Mouse (Mus musculus) kidney, postnatal 4 days (tissue): ENCODE measurements at regions not wholly inside any gene's neighbourhood (a gene's known extent, or its start where the extent isn't known, plus 50 kb on each side); places are given as distances from the start of the nearest gene placed in this dataset.
"Not testable (repeated sequence)": the region's sequence is repeated elsewhere in the genome, so short reads cannot be mapped to it uniquely, and the experiment has no call there.

ENCODE experiments used
- DNase-seq, 2 experiments: peaks; one replicate each; pipeline ENCODE4 v3.0.0; 2021; ENCODE audit warnings: mixed read lengths in 2 of 2

DNA sequence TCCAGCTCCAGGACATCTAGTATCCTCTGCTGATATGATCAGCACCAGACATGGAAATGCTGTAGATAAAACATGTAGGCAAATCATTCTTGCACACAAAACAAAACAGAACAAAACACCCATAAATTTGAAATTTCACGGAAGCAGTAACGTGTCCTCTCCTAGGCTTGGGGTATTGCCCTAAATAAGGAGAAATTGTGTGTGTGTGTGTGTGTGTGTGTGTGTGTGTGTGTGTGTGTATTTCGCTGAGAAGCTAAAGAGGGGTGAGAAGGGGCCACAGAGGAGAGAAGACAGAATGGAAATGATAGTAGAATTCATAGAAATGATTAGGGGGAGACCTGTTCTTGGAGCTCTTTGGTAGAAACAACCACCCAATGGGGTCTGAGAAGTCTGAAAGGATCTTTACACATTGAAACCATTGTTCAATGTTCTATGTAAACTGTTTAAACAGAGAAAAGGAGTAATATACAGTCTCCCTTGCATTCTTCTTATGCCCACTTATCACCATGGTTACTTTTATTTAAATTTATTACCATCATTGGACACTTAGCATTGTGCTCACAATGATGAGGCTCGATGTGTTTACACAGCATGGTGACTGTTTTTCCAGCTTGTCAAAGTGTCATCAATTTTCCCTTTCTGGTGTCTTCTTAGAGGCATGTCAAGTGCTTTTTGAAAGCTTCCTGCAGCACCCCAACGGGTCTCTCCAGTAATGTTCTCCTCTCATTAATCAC, 317.3 kb upstream of the 4933412E24Rik start:
- DNase-seq = no peak

DNA sequence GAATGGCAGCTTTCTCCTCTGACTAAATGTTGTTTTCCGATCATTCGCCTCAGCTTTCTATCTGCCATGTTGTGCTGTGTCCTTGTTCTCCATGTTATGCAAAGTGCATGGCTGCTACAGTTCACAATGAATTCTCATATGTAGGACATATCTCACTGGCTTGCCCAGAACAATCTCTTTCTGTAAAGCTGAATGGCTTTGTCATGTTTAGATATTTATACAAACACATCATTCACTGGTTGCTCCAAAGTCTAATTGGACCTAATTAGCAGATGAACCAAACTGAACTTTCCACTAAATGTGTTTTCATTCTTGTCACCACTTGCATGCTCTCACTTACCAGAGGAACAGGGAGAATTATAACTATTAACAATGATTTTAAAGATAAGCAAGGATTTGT, 301.2 kb upstream of the 4933412E24Rik start:
- no peak for DNase-seq

DNA sequence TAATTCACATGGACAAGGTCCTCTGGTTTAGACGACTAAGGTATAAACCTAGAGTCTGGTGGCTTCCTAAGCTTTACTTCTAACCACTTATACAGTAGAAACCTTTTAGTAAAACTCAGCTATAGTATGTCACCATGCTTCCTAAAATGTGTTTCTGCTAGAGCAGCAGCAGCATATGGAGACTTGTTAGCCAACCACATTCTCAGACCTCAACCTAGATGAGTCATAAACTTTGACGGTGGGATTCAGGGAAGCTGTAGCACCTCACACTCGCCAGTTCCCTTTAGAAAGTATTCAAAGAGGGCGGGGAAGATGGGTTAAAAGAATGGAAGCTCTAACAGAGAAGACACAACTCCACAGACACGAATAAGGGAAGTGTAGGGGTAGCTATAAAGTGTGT, 298.8 kb upstream of the 4933412E24Rik start:
- no peak for DNase-seq

DNA sequence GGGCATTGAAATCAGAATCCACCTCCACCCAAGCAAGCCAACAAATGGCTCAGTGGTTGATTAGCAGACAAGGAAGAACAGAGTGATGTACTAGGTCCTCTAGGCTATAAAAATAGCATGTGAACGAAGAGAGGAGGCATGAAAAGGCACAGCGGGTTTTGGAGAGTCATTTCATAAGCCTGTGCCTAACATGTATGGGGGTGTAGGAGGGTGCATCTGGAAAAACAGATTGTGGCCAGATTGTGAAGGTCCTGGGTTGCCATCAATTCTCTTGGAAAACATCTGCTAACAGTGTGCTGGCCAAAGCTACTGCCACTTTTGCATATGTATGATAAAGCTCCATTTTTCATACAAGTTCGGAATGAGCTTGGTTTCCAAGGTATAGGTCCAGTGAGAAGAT, 293.5 kb upstream of the 4933412E24Rik start:
- no peak for DNase-seq

DNA sequence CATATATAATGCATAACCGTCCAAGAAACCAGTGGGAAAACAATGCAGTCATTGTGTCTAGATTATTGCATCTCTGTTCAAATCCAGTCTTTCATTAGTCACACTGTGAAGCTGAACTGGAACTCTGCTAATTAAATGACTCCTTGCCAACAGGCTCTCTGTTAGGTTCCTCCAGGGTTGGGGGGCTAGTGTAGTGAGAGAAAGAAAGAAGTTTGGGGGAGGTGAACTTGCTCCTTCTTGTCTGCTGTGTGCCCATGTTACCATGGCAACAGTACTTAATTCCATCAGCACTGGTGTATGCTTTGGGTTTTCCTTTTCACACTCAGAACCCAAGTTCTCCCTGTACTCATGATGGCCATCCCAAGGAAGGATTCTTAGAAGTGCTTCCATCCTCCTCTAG, 292.6 kb upstream of the 4933412E24Rik start:
- no peak for DNase-seq

DNA sequence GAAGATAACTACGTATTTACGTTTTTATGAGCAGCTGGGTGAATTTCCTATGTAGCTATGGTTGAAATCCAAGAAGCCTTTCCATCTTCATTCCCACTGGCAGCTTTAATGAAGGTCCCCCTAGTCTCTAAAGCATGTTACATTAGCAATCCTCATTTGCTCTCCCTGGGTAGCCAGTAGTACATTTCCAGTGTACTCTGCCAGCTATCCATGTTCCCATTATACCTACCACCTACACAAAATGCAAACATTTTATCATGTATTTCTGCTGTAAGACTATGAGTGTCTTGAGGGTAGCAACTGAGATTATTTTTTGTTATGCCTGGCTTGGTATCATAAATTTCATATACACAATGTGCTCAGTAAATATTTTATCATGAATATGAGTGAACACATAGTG, 291.7 kb upstream of the 4933412E24Rik start:
- no peak for DNase-seq

DNA sequence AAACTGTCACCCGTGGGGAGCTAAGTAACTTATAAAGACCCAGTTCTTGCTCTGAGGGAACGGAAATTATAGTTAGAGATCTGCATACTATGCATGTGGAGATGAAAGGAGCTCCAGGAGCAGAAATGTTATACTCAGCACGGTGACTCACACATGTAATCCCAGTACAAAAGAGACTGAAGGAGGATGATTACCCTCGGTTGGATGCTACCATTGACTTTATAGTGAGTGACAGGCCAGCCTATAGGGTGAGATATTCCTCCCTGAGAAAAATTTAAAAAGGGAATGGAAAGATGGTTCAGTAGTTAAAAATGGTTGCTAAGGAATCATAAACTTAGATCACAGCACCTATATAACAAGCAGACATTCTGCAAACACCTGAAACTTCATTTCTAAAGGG, 287.1 kb upstream of the 4933412E24Rik start:
- no peak for DNase-seq

DNA sequence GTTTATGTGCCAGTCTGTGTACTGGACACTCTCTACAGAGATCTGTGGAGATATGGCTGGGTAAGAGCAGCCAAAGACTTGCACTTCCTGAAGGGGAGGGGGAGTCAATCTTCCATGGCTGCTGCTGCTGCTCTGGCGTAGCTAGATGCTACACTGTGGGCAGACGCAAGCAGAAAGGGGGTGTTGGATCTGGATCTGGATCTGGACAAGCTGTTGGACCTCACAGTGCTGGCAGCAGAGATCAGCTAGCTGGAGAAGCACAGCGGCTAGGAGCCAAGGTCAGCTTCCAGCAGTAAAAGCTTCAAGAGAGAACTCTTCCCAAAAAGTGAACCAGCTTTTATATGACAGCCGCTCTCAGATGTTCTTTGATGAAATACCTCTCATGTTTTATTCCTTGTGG, 285.5 kb upstream of the 4933412E24Rik start:
- DNase-seq = peak; percentile 61 to 62

DNA sequence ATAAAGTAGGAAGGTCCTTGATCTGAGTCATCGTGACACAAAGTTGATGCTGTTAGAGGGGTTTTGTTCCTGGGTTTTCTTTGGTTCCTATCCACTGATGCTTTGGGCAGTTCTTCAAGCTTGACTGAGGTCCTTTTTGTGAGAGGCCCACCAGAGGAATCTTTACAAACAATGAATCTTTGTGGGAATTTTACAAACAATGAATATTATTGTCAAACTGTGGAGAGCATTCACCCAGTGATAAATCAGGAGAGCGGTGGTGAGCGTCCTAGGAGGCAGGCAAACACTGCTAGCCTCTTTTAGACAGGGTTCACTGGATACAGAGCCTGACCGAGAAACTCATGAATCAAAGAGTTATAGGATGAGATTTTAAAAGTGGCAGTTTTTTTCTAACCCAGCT, 268.9 kb upstream of the 4933412E24Rik start:
- DNase-seq = no peak

DNA sequence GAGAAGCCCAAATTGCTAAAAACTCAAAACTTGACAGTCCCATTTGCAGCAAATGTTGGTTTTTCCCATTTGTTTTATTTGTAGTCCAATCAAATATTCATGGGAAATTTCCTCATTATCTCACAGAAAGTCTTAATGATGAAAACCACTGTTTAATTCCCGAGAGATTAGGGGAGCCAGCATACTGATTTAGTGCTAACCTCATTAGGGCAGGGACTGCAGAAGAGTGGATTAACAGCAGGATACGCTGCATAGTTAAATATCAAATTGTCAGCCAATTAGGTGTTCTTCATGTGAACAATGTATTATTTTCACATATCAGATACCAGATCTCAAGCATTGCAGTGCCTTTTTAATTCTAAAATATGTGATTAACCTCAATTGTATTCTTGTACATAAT, 264.0 kb upstream of the 4933412E24Rik start:
- DNase-seq = no peak

DNA sequence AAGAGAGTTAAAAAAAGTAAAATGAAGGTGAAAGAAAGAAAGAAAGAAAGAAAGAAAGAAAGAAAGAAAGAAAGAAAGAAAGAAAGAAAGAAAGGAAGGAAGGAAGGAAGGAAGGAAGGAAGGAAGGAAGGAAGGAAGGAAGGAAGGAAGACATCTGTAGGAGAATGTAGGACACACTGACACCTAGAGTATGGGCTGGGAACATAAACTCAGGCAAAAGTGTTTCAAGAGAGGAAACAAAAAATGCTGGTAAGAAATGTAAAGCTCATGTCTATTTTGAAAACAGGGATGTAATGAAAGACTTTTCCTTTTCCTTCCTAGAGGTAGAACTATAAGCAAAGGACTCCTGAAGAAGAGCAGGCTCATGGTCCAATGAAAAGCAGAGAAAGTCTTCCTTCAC, 237.2 kb upstream of the 4933412E24Rik start:
- not testable (repeated sequence) for DNase-seq

DNA sequence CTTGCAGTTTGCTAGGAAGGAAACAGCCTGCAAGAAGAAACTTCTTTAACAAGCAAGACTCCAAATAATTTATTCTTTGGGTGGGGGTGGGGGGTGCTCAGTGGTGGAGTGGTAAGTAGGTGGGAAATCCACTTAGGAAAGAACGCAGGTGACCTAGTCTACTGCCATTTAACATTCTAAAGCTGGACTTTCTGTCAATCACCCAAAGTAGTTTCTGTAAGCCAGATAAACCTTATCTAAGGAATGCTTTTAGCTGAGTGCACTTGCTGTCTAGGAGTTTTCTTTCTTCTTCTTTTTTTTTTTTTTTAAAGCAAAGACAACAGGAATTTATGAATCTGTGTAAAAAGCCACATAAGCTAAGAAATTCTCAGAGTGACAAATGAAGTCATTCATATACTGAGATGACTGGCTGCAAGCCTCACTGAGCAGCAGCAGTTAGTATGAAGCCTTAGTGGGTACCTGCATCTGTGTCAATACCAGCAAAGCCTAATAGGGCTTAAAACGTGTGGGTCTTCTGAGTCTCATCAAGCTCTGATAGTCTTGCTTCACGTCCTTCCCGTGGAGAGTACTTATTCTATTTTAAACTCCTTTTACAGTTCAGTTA, 210.0 kb upstream of the 4933412E24Rik start:
- no peak for DNase-seq

DNA sequence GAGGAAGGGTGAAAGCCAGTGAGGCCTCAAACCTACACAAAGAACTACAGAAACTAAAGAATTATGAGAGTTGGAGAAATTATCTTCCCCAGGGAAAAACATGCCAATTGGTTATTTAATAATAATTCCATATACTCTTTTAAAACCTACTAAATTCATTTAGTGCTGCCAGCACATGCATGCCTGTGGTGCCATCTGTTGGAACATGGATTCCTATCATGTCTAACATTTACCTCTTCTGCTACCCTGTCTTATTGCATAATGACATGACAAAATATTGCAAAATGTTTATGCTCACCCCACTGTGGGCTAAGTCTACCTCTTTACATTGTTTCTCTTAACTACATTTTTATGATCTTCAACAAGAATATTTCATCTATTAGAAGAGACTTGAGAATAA, 178.7 kb upstream of the 4933412E24Rik start:
- DNase-seq = no peak

DNA sequence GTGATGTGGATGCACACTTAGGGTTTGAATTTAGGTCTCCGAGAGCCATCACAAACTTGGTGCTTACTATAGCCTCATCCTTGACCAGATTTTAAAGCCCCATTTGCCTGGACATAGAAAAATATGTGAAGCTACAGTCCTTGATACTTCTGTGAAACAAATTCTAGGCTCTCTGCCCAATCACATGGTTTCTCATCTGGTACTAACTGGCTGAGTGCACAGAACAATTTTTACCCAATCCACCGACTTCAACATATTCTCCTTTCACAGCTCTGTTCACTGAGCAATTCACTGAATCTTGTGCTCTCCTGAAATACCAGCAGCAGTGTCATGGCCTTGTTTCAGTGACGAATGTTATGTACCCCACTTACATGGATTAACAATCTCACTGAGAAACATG, 176.7 kb upstream of the 4933412E24Rik start:
- DNase-seq = no peak

DNA sequence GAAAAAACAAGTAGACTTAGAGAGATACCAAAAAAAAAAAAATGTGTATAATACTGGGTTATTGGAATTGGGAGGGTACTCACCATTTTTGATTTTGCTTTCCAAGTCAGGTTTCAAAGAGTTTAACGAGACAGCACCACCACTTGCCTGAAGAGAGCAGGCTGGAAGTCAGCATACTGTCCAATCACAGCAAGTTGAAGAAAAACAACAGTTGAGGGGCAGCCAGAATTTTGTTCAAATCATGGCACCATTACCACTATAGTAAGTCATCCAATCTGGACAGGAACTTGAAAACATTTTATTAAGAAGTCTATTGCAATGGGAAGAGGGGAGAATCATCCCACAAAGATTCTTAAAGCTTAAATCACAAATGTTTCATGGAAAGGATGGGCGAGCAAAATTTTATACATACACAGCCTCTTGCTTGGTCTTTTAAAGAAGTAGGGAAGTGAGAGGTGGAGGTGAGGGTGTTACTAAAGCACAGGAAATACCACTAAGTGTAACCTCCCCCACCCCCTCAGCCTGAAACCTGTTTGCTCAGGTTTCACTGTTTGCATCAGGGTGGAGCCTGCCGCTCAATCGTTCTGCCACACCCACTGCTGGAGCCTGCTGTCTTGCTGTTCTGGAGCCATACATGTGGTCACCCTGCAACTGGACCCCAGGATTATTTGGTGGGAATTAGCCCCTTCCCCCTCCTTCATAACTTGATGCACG, 170.7 kb upstream of the 4933412E24Rik start:
- DNase-seq = peak; percentile 1 to 12

DNA sequence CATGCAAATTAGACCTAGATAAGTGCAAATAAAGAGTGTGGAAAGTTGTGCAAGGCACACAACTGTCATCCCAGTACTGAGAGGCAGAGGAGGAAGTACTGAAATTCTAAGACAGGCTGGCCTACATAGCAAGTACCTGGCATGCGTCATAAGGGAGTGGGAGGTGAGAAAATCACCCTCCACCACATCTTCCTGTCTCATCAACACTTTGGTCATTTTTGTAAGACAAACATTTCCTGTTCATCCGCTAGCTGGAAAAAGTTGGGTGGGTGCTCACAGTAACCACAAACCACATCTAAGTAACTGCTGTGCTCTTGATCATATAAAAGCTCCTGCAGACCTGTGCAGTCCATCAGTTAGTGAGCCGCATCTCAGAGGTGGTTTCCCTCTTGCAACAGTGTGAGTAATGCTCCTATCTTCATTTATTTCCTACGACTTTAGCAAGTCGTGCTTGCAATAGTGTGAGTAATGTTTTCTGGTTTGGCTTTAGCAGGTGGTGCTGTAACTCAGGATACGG, 125.2 kb upstream of the 4933412E24Rik start:
- no peak for DNase-seq

DNA sequence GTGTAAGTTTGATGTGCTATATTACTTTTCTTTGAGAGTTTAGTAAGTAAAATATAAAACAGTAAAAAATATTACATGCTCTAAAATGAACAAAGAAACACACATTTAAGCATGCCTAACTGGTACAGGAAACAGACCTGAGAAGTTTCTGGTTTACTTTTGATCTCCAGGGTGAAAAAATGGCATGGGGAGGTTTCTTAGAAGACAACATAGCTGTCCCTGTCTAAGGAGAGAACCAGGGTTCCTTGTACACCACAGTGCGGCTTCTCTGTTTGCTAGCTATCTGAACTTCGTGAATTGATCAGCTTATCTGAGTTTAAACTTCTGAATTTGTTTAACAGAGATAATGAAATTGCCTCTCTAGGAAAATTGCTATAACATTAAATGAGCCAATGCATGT, 120.3 kb upstream of the 4933412E24Rik start:
- DNase-seq = no peak

DNA sequence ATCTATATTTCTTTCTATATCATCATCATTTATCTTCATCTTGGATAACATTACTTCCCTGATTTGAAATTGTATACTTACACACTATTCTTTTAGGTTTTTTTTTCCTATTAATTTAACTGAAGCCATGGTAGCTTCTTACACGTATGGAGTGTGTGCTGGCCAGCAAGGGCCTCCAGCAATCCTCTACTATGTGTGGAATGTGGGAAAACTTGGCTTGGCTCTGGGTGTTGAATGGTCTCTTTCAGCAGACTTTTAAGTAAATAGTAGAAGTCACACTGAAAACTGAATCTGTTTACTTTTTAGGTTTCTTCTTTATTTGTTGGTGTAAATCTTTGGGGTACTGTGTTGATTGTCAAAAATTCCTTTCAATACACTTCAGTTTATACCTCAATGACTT, 118.1 kb upstream of the 4933412E24Rik start:
- DNase-seq = no peak

DNA sequence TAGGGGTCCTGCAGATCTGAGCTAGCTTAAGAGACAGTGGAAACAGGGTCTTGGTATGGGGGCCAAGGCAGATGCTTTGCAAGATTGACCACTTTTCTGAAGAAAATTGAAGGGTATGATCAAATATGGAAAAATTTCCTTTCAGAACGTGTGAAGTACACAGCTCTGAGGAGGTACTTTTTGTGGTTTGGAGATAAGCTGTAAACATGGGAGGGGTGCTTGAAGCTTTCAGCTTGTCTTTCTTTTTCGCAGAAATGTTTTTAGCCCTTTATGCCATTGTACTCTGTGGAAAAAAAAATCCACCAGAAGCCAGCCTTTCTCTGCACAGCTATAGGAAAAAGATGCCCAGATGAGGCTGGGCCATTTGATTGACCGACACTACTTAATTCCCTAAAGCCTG, 116.3 kb upstream of the 4933412E24Rik start:
- DNase-seq = no peak

DNA sequence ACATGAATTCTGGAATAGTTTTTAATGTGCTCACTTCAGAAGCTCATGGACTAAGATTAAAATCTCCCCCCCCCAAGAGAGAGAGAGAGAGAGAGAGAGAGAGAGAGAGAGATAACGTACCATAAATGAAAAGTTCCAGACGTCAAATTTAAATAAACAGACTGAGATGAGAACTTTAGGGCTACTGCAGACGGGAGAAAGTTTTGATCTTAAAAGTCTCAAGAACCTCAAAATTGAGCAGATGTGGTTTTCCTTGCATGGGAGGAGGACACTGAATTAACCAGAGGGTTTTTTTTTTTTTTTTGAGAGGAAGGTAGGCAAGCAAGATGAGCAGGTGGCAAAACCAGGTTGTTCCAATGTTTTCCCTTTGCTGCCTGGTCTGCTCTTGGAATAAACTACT, 108.0 kb upstream of the 4933412E24Rik start:
- no peak for DNase-seq

DNA sequence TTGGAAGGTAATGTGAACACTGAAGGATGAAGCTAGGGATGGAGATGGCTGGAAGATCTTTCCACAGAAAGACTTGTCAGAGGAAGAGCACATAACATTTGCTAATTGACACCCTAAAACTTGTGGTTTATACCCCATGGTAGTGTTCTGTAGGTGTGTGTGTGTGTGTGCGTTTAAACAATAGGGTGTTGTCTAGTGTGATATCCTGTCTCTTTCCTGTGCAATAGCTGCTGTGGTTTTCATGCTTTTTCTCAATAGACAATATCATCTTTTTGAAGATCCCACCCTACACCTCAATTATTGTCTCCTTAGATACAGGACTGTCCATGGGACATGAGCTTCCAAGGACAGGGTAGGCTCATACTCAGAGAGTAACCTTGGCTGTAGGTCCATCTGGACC, 103.5 kb upstream of the 4933412E24Rik start:
- no peak for DNase-seq

DNA sequence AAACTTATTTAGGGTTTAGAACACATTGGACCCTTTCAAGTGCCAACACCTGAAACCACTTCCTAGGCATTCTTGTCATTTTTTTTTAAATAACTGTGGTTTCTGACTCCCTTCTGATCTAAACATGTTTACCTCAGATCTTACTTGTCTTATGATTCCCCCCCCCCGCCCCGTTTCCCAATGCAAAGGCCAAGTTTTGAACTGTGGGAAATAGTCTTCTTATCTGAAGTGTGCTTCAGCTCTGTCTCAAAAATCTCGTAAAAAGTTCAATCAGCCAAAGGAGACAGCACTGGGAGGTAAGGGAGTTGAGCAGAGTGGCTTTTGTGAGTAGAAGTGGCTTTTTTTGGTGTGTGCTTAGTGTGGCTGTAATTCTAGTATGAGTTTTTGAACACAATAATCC, 95.5 kb upstream of the 4933412E24Rik start:
- no peak for DNase-seq

DNA sequence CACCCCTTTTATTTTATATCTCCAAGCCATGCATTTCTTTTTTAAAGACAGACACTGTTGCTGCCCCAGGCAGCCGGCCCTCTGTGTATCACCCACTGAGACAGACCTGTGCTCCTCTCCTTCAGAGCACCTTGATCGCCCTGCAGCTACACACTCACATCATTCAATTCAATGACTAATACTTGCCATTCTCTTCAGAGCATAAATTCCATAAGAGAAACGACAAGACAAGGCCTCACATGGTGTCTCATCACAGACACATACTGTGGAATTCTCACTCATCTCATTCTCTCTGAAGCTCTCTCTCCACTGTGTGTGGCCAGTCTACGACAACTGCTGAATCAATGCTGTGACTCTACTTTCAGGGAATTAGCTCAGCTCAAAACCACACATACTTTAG, 94.6 kb upstream of the 4933412E24Rik start:
- DNase-seq = no peak

DNA sequence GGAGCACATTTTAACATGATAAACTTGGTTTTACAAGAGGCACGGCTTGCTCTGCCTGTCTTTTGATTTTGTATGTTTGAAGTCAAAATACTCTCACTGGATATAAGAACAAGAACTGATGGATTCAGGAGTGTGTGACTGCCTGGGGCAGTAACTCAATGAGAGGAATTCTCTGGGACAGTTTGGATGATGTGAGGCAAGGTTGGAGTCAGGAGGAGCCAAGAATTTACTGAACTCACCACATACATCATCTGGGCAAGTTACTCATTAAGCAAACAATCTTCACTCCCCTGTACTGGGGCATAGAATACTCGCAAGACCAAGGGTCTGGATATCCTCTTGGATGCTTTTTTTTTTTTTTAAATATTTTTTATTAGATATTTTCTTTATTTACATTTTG, 87.7 kb upstream of the 4933412E24Rik start:
- no peak for DNase-seq
